Mouse (Mus musculus): ENCODE data around the gene Ralgapa2. TPM values are rescaled to one million over a fixed set of nuclear protein-coding genes. Genes with fewer than 3 reads are reported as not detected.

Ralgapa2 gene
- polyA plus RNA-seq, 1 experiment: 8.3 TPM

DNA sequence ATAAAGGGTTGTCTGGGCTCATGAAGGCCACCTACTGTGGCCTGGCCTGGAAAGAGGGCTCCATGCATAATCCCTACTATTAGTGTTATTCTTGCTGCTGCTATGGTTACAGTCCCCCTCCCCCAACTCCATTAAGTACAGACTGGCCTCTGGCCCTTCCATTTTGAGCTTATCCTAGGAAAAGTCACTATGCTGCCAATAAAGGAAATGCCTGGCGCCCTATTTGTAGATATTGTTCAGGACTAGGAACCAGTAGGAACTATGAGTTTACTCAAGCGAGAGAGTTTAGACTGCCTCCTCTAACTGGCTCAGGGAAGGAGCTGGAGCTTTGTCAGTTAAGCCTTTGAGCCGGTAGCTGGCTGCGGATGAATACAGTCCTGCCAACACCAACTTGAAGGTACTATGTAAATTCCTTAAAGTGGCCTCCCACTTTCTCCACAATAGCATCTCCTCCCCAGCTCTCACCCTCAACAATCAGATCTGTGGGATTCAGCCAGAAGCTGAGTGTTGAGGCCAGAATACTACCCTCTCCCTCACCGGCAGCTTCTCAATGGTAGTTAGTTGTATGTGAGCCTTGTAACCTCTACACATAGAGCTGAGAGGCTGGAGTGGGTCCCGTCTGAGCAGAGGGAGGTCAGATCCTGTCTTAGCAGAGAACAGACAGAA lies 37.1 kb upstream of the Ralgapa2 start:
- H3K4me3 ChIP-seq (ENCODE audit: extremely low read depth, insufficient read depth, insufficient read length): no peak overlapping the region
- no peaks in the 10 kb centered on the region for H3K27me3 ChIP-seq (ENCODE audit: control insufficient read depth, insufficient read depth, low read length)
- H3K4me1 ChIP-seq (ENCODE audit: control insufficient read depth, insufficient read depth, insufficient read length): no peaks in the 10 kb centered on the region
- no peak for DNase-seq (ENCODE audit: low read depth in 1 of 2, low spot score in 2 of 2)
- TF ChIP-seq POLR2A (IDR thresholded peaks at IDR 0.05; ENCODE audit: low read depth, low read length): no peak
- no peak for TF ChIP-seq CTCF (IDR thresholded peaks at IDR 0.05; ENCODE audit: extremely low read depth, insufficient read depth, insufficient read length, insufficient replicate concordance)
- H3K36me3 ChIP-seq (ENCODE audit: control insufficient read depth, insufficient read depth, low read length): no peaks in the 10 kb centered on the region
- no peak overlapping the region for H3K27ac ChIP-seq (ENCODE audit: insufficient read depth, low read length)
- 86% methylated on average over 6 of the region's 6 CpGs for WGBS

DNA sequence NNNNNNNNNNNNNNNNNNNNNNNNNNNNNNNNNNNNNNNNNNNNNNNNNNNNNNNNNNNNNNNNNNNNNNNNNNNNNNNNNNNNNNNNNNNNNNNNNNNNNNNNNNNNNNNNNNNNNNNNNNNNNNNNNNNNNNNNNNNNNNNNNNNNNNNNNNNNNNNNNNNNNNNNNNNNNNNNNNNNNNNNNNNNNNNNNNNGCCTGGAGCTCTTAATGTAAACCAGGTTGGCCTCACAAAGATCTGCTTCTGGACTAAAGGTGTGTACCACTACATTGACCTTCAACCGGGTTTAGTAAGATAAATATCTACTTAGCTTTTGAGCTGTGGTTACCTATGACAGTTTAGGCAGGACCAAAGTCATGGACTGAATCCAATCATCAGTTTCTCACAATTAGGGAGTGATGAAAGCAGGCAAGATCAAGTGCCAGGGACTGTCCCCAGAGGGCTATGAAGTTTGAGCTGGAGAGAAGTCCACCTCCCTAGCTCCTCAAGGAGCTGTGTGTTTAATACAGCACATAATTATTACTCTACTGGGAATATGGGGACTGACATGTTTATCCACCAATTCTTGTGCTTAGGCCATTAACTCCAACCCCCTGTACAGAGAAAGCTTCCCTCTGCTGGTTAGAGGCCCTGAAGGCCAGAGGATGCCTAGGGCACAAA lies 32.1 kb upstream of the Ralgapa2 start:
- no peak for DNase-seq (ENCODE audit: low read depth in 1 of 2, low spot score in 2 of 2)
- 83% methylated on average over 1 of the region's 1 CpGs for WGBS

DNA sequence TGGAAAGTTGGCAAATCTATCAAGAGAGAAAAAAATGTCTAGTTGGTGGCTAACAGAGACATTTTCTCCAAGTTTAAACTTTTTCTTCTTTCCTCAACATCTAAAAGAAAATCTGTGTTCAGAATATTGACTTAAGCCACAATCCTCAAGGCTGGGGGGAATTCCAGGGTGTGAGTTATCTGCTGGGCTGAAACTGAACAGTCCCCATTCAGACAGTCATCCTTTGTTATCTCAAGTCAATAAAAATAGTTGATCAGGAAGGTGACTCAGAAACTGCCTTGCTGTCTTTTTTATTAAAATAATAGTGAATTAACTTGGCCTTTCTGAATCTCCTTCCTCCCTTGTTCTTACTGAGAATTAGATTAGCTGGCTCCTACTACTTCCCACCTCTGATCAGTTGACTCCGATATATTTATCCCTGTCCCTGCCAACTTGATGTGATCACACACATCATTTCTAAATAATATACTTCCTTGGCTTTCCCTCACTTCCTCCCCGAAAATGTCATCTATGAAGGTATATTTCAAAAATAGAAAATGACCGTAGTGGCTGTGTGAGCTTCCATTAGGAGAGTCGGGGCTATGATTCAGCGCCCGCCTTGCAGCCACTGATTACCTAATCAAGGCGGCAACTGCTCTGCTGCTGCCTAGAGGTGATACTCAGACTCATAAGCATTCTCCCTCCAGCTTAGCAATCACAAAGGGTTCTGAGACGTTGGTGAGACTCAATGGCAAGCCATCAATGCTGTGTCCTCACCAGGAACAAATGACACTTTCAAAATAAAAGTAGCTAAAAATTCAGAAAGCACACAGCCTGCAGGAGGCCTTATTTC lies 21.2 kb upstream of the Ralgapa2 start:
- WGBS: 61% methylated on average over 8 of the region's 8 CpGs
- Histone ChIP-seq H3K27me3 (ENCODE audit: control insufficient read depth, insufficient read depth, low read length) (no peaks in the 10 kb centered on the region), H3K36me3 (ENCODE audit: control insufficient read depth, insufficient read depth, low read length) (no peaks in the 10 kb centered on the region), H3K4me3 (ENCODE audit: extremely low read depth, insufficient read depth, insufficient read length) (no peak overlapping the region), H3K4me1 (ENCODE audit: control insufficient read depth, insufficient read depth, insufficient read length) (no peaks in the 10 kb centered on the region), H3K27ac (ENCODE audit: insufficient read depth, low read length) (no peak overlapping the region)
- DNase-seq (ENCODE audit: low read depth in 1 of 2, low spot score in 2 of 2): no peak
- TF ChIP-seq POLR2A (IDR thresholded peaks at IDR 0.05; ENCODE audit: low read depth, low read length) (no peak), CTCF (IDR thresholded peaks at IDR 0.05; ENCODE audit: extremely low read depth, insufficient read depth, insufficient read length, insufficient replicate concordance) (no peak)

More for the DNA sequence above, 32.1 kb upstream of the Ralgapa2 start:
- Histone ChIP-seq H3K4me1 (ENCODE audit: control insufficient read depth, insufficient read depth, insufficient read length) (no peaks in the 10 kb centered on the region), H3K36me3 (ENCODE audit: control insufficient read depth, insufficient read depth, low read length) (no peaks in the 10 kb centered on the region), H3K27ac (ENCODE audit: insufficient read depth, low read length) (no peak overlapping the region), H3K4me3 (ENCODE audit: extremely low read depth, insufficient read depth, insufficient read length) (no peak overlapping the region), H3K27me3 (ENCODE audit: control insufficient read depth, insufficient read depth, low read length) (no peaks in the 10 kb centered on the region; the same call in 1 of the 2 replicates)
- no peak for TF ChIP-seq POLR2A (IDR thresholded peaks at IDR 0.05; ENCODE audit: low read depth, low read length)
- TF ChIP-seq CTCF (IDR thresholded peaks at IDR 0.05; ENCODE audit: extremely low read depth, insufficient read depth, insufficient read length, insufficient replicate concordance): no peak

DNA sequence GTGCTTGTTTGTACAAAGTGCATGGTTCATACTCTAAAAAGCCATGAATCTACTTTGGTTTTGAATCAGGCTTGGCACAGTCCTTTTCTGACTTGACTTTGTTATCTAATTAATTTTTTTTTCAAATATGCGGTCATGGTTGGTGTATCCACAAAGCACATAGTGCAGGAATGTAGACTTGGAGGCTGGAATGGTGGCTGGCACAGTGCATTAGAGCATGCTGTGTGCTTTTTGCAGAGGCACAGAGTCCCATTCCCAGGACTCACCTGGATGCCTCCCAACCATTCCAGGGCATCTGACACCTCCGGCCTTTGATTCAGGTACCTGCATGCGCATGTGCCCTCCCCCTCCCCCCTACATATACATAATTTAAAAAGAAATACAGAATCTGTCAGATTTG lies 20.3 kb upstream of the Ralgapa2 start:
- TF ChIP-seq CTCF (IDR thresholded peaks at IDR 0.05; ENCODE audit: extremely low read depth, insufficient read depth, insufficient read length, insufficient replicate concordance): no peak
- WGBS: 89% methylated on average over 3 of the region's 3 CpGs
- no peaks in the 10 kb centered on the region for H3K36me3 ChIP-seq (ENCODE audit: control insufficient read depth, insufficient read depth, low read length)

DNA sequence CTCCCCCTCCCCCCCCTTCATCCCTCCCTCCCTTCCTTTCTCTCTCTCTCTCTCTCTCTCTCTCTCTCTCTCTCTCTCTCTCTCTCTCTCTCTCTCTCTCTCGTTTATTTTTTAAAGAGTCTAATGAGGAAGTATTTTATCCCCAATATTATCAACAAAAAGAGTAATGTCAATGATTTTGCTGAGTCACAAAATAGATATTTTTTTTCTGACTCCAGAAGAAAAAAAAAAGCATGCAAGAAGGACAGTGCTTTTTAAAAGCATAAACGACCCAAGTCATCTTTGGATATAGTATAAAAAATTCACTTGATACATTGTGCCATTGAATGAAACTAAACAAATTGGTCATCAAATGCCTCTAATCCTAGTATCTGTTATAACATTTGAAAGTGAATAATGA lies 13.3 kb upstream of the Ralgapa2 start:
- 21% methylated on average over 2 of the region's 2 CpGs for WGBS
- Histone ChIP-seq H3K4me3 (ENCODE audit: extremely low read depth, insufficient read depth, insufficient read length) (no peak overlapping the region), H3K27ac (ENCODE audit: insufficient read depth, low read length) (no peak overlapping the region), H3K36me3 (ENCODE audit: control insufficient read depth, insufficient read depth, low read length) (no peaks in the 10 kb centered on the region), H3K27me3 (ENCODE audit: control insufficient read depth, insufficient read depth, low read length) (no peaks in the 10 kb centered on the region), H3K4me1 (ENCODE audit: control insufficient read depth, insufficient read depth, insufficient read length) (no peaks in the 10 kb centered on the region)
- DNase-seq (ENCODE audit: low read depth in 1 of 2, low spot score in 2 of 2): no peak
- TF ChIP-seq POLR2A (IDR thresholded peaks at IDR 0.05; ENCODE audit: low read depth, low read length): no peak
- TF ChIP-seq CTCF (IDR thresholded peaks at IDR 0.05; ENCODE audit: extremely low read depth, insufficient read depth, insufficient read length, insufficient replicate concordance): no peak

More for the DNA sequence above, 20.3 kb upstream of the Ralgapa2 start:
- Histone ChIP-seq H3K27me3 (ENCODE audit: control insufficient read depth, insufficient read depth, low read length) (no peaks in the 10 kb centered on the region), H3K27ac (ENCODE audit: insufficient read depth, low read length) (no peak overlapping the region), H3K4me3 (ENCODE audit: extremely low read depth, insufficient read depth, insufficient read length) (no peak overlapping the region), H3K4me1 (ENCODE audit: control insufficient read depth, insufficient read depth, insufficient read length) (no peaks in the 10 kb centered on the region)
- DNase-seq (ENCODE audit: low read depth in 1 of 2, low spot score in 2 of 2): no peak

DNA sequence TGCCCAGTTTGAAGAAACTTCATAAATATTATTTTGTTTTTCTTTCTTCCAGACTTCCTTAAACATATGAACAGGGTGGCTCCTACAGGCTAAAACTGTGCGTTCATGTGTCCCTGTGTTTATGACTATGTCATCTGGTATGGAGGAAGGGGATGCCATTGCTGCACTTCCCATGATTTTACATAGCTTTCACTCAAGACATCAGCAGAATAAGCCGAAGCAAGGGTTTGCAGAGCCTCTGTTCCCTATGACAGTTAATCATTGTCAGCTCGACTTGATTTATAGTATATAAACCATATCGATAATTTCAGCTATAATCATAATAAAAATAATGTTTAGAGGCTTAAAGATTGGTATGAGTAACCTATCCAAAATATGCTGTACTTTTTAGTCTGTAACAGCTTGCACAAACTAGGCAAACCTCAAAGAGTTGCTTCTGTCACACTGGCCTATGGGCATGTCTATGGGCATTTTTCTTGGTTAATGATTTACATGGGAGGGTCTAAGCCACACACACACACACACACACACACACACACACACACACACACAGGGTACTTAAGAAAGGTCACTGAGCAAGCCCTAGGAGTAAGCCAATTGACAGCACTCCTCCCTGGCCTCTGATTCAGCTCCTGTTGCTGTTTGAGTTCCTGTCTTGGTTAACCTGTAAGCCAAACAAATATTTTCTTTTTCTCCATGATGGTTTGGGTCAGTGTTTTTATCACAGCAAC lies 12.7 kb upstream of the Ralgapa2 start:
- H3K36me3 ChIP-seq (ENCODE audit: control insufficient read depth, insufficient read depth, low read length): no peaks in the 10 kb centered on the region
- no peaks in the 10 kb centered on the region for H3K4me1 ChIP-seq (ENCODE audit: control insufficient read depth, insufficient read depth, insufficient read length)
- WGBS: 87% methylated on average over 4 of the region's 4 CpGs
- H3K4me3 ChIP-seq (ENCODE audit: extremely low read depth, insufficient read depth, insufficient read length): no peak overlapping the region
- no peak for TF ChIP-seq CTCF (IDR thresholded peaks at IDR 0.05; ENCODE audit: extremely low read depth, insufficient read depth, insufficient read length, insufficient replicate concordance)
- TF ChIP-seq POLR2A (IDR thresholded peaks at IDR 0.05; ENCODE audit: low read depth, low read length): no peak
- H3K27ac ChIP-seq (ENCODE audit: insufficient read depth, low read length): no peak overlapping the region
- no peak for DNase-seq (ENCODE audit: low read depth in 1 of 2, low spot score in 2 of 2)
- no peaks in the 10 kb centered on the region for H3K27me3 ChIP-seq (ENCODE audit: control insufficient read depth, insufficient read depth, low read length)
